Mouse (Mus musculus) bone marrow, adult 2 months (tissue): ENCODE data around the gene Timeless.

ENCODE experiments used
- CTCF ChIP-seq: fragments of 200-500 bp; IDR thresholded peaks from 2 replicates; pipeline ENCODE4 v1.5.1; 2011; ENCODE audit warnings: low read length, control low read depth; ENCODE audit not compliant: control insufficient read depth, insufficient read depth
- POLR2A ChIP-seq: fragments of 200-500 bp; IDR thresholded peaks from 2 replicates; pipeline ENCODE4 v1.6.1; 2011; ENCODE audit warnings: low read depth, mild to moderate bottlenecking, control low read depth, low read length, borderline replicate concordance; ENCODE audit not compliant: control insufficient read depth

DNA sequence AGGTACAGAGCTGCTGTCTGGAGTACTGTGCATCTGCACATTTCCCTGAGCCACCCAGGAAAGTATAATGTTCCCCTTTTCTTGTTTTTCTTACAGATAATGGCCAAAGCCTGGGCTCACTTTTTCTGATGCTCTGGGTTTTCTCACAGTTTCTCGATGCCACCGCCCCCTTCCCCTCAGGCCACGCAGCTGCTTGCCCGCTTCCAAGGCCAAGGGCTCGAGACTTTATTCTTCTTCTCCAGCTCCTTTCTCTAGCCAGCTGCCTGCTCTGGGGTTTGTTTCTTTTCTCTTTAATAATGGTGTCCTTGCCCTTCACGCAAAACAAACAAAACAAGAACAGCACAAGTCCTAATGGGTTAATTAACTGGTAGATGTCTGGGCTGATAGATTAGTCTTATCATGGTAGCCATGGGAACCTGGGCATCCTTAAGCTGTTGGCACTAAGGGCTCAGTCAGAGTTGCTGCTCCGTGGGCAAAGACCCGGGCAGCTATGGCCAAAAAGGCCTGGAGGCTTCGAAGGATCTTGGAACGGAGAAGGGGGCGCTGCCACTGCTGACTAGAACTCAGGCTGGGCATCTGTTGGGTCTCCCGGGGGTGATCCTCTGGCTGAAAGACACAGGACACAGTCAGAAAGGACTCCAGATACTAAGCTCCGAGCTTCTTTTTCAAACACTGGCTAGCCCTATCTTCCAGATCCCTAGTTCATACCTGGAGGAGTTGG is 64.7 kb downstream of the Timeless start:
- TF ChIP-seq POLR2A (no peak), CTCF (no peak)
